Mouse (Mus musculus) urinary bladder, postnatal 0 days (tissue): ENCODE results near the gene Ryr1. TPM values are rescaled to one million over a fixed set of nuclear protein-coding genes. Genes with fewer than 3 reads are reported as not detected.
A peak's percentile ranks its signal among the peaks of the same experiment; 100 is the strongest.

Experiments
- microRNA counts: library from miRNA; unstranded; fragments of <30 nt; microRNA quantifications from one replicate; lab custom pipeline; 2016
- microRNA-seq: library from miRNA; unstranded; fragments of <30 nt; microRNA quantifications from one replicate; pipeline ENCODE4, GENCODE M21; 2016
- polyA plus RNA-seq: library from polyadenylated mRNA; unstranded; fragments of >200 nt; fragmentation: Nextera tagmentation; extraction: Ambion mirVana; gene quantifications from 2 replicates; pipeline ENCODE4 v1.2.1, GENCODE M21; 2015

Ryr1 gene
- polyA plus RNA-seq, result 0.25 and 0.39 TPM in 2 replicates

GRCm38 (mm10) chr7:29124970-29125369, at the start of gene Ryr1:
Gene Ryr1, minus strand, starts transcription at chr7:29125179.

GRCm38 (mm10) chr7:29170066-29170754, 45.2 kb upstream of the Ryr1 start, which contains the start of the genes Ggn and Spred3:
Gene Ggn, plus strand, starts transcription at chr7:29170210.
Gene Spred3, minus strand, starts transcription at chr7:29170411.

GRCm38 (mm10) chr7:29155838-29156782, 31.1 kb upstream of the Ryr1 start, which contains the start of gene Fam98c:
Gene Fam98c, minus strand, starts transcription at chr7:29156234.

GRCm38 (mm10) chr7:29134693-29135386, 9.9 kb upstream of the Ryr1 start, which contains the start of gene Rasgrp4:
Gene Rasgrp4, plus strand, starts transcription at chr7:29134851.

GRCm38 (mm10) chr7:28981651-28982273, 143.2 kb downstream of the Ryr1 start, which contains the start of the genes Eif3k and Map4k1:
Gene Eif3k, minus strand, starts transcription at chr7:28981864.
Gene Map4k1, plus strand, starts transcription at chr7:28982050.

GRCm38 (mm10) chr7:28961927-28962670, 162.9 kb downstream of the Ryr1 start, which contains the start of gene Actn4:
Gene Actn4, minus strand, starts transcription at chr7:28962340.

MicroRNA genes within 50 kb of the gene (microRNA counts, 519-probe panel; counts per million panel counts)
- 1,668 counts per million, percentile 17 among the panel's probes with 10 or more counts for microRNA mmu-miR-1963 (lab: Ali Mortazavi, UCI)

Small RNAs within 50 kb of the gene (microRNA-seq; reads per million reads assigned to microRNA genes)
- not detected for gene Gm44408
- gene Mir1963, result not detected

Other genes starting within 250 kb of the Ryr1 start
- gene Capn12, start 243.8 kb downstream of the Ryr1 start, polyA plus RNA-seq, result 0.41 and 0.73 TPM in 2 replicates
- gene Actn4, start 162.8 kb downstream of the Ryr1 start, polyA plus RNA-seq, result 305 and 365 TPM in 2 replicates
- 304 and 321 TPM in 2 replicates for gene Eif3k, start 143.3 kb downstream of the Ryr1 start, polyA plus RNA-seq
- 2.4 and 3.1 TPM in 2 replicates for gene Map4k1, start 143.1 kb downstream of the Ryr1 start, polyA plus RNA-seq
- 0.20 and 0.69 TPM in 2 replicates for gene Rasgrp4, start 9.7 kb upstream of the Ryr1 start, polyA plus RNA-seq
- gene Fam98c, start 31.1 kb upstream of the Ryr1 start, polyA plus RNA-seq, result 25.0 and 25.9 TPM in 2 replicates
- 0.40 and 0.85 TPM in 2 replicates for gene Ggn, start 45.0 kb upstream of the Ryr1 start, polyA plus RNA-seq
- gene Spred3, start 45.2 kb upstream of the Ryr1 start, polyA plus RNA-seq, result 1.3 and 1.5 TPM in 2 replicates
- 265 and 273 TPM in 2 replicates for gene Psmd8, start 55.5 kb upstream of the Ryr1 start, polyA plus RNA-seq
- 0.71 and 0.74 TPM in 2 replicates for gene Catsperg1, start 88.9 kb upstream of the Ryr1 start, polyA plus RNA-seq
- 2.2 TPM in 2 replicates for gene Kcnk6, start 107.3 kb upstream of the Ryr1 start, polyA plus RNA-seq
- gene Yif1b, start 113.2 kb upstream of the Ryr1 start, polyA plus RNA-seq, result 112 and 124 TPM in 2 replicates
- gene 2200002D01Rik, start 123.3 kb upstream of the Ryr1 start, polyA plus RNA-seq, result 244 and 269 TPM in 2 replicates
- gene Spint2, start 156.7 kb upstream of the Ryr1 start, polyA plus RNA-seq, result 400 and 411 TPM in 2 replicates
- gene Ppp1r14a, start 164.1 kb upstream of the Ryr1 start, polyA plus RNA-seq, result 350 and 379 TPM in 2 replicates
- 1.5 and 2.1 TPM in 2 replicates for gene Dpf1, start 178.8 kb upstream of the Ryr1 start, polyA plus RNA-seq